Mouse (Mus musculus): ENCODE measurements around the gene Igf2bp3.
"Not testable (repeated sequence)": the region's sequence is repeated elsewhere in the genome, so short reads cannot be mapped to it uniquely, and the experiment has no call there.

Gene Igf2bp3

DNA sequence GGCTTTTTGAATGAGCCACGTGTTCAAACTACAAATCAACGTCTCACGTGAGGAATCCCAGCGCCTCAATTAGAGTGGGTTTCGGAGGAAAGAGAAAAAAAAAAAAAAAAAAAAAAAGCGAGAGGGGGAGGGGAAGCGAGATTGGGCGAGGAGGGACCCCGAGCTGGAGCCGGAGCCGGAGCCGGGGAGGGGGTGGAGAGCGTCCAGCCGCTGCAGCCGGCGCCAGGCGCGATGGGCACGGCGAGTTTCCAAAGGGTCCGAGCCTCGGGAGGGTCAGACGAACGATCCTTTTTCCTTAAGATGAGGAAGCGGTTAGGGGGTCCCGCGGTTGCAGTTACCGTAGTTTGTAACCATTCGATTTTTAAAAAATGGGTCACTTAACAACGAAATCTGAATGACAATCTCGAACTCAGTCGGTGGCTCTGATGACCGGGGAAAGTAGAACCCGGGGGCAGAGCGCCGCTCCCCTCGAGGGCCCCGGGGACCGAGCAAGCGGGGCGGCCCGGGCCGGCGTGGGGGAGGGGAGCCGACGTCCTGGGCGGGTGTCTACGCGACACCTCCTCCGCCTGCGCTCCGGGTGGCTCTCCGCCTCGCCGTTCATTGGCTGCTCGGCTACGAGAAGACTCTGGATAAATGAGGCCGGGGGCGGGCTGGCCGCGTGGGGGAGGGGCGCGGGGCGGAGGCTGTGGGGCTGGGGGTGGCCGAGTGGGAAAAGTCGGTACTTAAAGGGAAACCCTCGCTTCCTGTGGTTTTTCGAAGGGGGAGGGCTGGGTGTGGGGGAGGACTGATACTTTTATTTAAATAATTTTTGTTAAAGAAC, at the start of gene Igf2bp3:
Gene Igf2bp3 (minus strand): TSS at position 30 of the 820 bp plus-strand sequence.
- in situ Hi-C loops (cut with MboI, MseI), result loop anchor here (25.0 kb wide), 2 partner anchors 1453 to 1553 kb away; no protein-coding TSS in a partner anchor

DNA sequence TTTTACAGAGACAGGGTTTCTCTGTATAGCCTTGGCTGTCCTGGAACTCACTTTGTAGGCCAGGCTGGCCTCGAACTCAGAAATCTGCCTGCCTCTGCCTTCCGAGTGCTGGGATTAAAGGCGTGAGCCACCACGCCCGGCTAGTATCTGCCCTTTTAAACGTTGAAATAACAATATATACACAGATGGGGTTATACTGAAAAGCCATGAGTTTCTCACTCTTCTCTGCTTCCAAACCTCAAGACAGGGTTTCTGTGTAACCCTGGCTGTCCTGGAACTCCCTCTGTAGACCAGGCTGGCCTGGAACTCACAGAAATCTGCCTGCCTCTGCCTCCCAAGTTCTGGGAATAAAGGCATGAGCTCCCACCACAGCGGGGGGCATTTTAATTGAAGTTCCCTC, 49.7 kb upstream of the Igf2bp3 start:
- in situ Hi-C loops (cut with MboI, MseI), result not testable (repeated sequence)

DNA sequence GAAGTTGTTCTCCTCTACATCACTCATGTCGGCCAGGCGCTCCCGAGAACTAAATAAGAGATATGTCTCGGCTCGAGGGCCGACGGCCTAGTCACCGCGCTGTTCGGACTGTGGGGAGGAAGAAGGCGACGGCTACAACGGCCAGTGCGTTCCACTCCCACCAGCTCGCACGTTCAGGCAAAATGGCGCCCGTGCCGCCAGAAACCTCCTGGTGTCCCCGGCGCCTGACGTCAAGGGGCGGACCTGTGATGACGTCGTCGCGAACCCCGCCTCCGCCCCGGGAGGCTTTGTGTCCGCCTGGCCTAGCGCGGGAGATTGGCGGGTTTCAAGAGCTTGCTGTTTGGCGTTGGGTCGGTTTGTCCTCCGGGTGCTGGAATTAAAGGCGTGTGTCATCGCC, 49.1 kb upstream of the Igf2bp3 start, which contains the start of gene Tra2a:
Gene Tra2a (minus strand): TSS at position 187 of the 397 bp plus-strand sequence.
- in situ Hi-C loops (cut with MboI, MseI), result no loop called here

DNA sequence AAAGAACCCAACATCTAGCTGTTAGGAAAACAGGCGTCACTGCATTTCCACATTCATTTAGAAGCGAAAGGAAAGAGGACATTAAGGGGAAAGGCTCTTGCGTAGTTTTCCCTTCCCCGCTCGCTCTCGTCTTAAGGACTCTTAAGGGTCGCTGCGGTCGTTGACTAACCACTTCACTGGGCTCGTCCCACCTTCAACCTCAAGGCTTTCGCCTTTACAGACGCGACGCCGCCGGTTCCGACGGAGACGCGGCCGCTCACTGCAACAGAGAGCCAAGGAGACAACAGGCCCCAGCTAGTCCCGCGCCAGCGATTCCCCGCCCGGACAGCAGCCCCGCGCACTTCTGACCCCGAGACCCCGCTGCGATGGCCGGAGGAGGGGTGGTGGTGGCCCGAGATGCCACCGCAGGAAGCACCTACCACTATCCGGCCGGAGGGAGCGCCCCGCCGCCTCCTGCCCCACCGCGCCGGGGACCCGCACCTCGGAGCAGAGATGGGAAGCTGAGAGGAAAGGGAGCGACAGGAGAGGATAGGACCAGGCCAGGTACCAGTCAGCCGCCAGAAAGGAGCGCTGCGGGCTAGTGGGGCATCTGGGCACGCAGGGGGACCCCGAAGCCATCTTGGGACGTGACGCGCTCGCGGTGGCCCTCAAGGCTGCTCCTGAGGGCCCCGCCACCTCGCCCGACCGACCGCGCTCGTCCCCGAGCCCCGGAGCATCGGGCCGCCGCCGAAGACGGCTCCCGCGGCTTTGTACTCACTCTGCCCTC, 48.5 kb upstream of the Igf2bp3 start:
- in situ Hi-C loops (cut with MboI, MseI), result no loop called here

DNA sequence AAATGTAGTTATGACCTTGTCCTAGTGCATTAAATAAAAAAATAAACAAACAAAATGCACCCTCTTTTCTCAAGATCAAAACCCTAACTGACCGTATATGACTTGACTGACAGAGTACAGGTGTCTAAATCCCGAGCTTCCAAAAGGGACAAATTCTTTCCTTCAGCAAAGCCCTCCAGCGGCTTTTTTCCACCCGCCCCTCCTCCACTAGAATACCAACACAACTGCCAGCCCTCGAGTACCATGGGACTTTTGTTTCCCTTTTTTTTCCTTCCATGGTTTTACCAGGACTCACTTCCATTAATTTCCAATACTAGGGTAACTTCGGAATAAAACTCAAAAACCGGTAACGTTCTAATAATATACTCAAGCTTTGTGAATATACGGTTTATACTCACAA, 47.7 kb upstream of the Igf2bp3 start:
- in situ Hi-C loops (cut with MboI, MseI), result no loop called here

DNA sequence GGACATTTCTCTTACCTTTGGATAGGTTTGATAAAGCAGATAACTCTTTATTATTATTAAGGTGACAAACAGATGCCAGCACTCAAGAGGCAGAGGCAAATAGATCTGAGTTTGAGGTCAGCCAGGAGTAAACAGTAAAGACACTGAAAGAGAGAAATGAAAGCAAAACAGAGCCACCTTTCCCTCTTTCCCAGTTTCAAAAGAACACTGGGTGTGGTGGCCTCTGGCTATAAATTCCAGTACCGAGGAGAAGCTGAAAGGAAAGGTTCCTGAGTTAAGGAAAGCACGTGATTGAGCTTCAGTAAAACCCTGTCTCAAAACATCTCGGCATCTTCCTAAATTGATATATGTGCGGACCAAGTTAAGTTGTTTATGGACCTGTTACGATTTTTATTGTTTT, 45.0 kb upstream of the Igf2bp3 start:
- in situ Hi-C loops (cut with MboI, MseI), result no loop called here

DNA sequence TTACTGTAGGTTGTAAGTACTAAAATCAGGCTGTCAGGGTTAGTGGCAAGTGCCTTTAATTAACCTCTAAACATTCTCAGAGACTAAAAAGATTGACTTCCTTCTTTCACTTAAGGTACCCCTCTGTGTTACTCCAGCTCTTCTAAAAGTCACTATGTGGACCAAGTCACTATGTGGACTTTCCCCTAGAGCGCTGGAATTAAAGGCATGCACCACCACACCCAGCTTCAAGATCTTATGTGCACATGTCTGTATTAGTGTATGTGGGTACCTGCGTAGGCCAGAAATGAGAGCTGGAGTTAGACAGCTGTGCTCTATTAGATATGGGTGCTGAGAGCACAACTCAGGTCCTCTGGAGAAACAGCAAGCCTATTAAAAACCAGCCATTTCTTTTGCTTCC, 43.1 kb upstream of the Igf2bp3 start:
- in situ Hi-C loops (cut with MboI, MseI), result no loop called here

DNA sequence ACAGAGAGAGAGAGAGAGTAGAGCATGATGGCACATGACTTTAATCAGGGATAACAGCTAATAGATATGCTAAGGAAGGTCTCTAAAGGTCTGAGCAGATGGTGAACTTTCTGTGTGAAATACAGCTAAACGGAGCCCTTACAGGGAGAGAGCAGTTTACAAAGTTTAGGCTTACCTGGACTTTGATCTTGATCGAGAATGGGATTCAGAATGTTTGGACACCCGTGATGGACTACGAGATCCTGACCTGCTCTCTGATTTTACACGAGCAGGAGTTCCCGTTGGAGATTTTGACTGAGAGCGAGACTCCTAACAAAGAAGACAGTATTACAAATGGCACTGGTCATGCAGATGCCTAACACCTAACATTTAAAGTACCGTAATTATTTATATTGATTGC, 37.5 kb upstream of the Igf2bp3 start:
- in situ Hi-C loops (cut with MboI, MseI), result no loop called here

DNA sequence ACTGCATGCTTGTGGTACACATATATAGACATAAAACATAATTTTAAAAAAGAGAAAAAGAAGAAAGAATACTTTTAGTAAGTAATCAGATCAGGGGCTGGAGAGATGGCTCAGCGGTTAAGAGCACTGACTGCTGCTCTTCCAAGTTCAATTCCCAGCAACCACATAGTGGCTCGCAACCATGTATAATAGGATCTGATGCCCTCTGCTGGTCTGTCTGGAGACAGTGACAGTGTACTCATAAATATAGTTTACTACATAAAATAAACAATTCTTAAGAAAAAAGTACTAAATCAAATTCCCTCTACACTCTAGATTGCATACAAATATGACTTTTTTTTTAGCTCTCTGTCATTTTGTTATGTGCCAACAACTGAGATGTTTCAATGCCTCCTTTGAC, 36.4 kb upstream of the Igf2bp3 start:
- in situ Hi-C loops (cut with MboI, MseI), result no loop called here

DNA sequence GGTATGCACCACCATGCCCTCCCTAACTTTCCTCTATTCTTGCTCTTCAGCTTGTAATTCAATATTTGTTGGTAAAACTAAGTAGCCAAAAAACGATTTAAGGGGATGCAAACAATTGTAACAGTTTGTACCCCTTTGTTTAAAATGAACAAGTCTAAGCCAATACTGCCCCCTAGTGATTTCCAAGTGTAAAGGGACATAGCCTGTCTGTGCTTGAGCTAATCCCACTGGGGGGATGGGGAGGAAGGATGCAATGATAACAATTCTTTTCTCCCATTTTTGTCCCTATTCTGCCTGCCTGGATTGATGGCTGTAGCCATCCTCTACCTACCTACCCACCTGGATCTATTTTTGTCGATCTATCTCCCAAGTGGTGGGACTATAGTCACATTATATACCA, 32.5 kb upstream of the Igf2bp3 start:
- in situ Hi-C loops (cut with MboI, MseI), result no loop called here

DNA sequence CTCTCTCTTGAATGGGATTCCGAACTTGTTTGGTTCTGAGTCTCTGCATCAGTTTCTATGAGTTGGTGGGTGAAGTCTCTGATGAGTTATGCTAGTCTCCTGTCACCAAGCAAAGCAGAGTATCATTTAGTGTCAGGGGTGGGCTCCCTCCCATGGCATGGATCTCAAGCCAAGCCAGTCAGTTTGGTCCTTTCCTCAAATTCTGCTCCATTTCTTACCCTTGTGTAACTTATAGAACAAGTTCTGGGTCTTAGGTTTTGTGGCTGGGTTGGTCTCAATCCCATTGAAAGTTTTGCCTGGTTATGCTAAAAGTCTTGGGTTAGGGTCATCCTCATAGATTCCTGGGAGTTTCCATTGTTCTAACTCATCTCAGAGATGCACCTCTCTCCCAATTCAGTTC, 27.6 kb upstream of the Igf2bp3 start:
- in situ Hi-C loops (cut with MboI, MseI), result no loop called here

DNA sequence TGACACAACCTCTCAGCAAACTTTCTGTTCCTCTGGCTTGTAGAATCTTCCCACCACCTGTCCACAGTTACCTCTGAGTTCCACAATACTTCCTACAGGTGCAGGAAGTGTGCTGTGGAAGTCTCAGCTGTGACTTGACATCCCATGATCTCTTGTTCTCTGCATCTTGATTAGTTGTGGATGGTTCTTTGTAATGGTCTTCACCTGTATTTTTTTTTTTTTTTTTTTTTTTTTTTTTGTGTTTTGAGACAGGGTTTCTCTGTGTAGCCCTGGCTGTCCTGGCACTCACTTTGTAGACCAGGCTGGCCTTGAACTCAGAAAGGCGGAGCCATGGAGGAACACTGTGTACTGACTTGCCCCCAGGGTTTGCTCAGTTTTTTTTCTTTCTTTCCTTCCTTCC, 26.8 kb upstream of the Igf2bp3 start:
- in situ Hi-C loops (cut with MboI, MseI), result no loop called here

DNA sequence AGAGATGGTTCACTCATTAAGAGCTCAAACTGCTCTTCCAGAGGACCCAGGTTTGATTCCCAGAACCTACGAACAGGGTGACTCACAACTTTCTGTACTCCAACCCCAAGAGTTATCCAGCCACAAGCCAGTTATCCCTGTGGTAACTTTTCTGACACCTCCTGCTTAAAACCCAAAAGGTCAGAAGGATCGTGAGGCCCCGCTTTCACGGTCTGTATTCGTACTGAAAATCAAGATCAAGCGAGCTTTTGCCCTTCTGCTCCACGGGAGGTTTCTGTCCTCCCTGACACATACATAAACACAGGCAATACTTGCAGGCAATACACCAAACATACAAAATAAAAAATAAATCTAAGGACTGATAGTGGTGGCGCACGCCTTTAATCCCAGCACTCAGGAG, 21.6 kb upstream of the Igf2bp3 start:
- in situ Hi-C loops (cut with MboI, MseI), result loop anchor here in 1 of 2 experiments (5.0 kb wide), 1 partner anchor 194 kb away; no protein-coding TSS in a partner anchor

DNA sequence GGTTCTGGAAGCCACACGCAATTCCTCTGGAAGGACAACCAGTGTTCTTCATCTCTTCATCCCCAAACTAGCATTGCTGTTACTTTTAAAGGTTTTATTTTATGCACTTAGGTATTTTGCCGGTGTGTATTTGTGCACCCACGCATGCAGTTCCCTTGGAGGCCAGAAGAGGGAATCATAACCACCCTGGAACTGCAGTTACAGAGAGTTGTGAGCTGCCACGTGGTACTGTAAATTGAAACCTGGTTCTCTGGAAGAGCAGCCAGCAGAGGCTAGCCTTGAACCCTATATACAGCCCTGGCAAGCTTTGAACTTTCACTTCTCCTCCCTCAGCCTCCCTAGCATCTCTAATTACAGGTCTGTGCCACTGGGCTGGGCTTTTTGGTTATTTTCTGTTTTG, 18.6 kb upstream of the Igf2bp3 start:
- in situ Hi-C loops (cut with MboI, MseI), result loop anchor here in 1 of 2 experiments (5.0 kb wide), 1 partner anchor 176 kb away; no protein-coding TSS in a partner anchor

DNA sequence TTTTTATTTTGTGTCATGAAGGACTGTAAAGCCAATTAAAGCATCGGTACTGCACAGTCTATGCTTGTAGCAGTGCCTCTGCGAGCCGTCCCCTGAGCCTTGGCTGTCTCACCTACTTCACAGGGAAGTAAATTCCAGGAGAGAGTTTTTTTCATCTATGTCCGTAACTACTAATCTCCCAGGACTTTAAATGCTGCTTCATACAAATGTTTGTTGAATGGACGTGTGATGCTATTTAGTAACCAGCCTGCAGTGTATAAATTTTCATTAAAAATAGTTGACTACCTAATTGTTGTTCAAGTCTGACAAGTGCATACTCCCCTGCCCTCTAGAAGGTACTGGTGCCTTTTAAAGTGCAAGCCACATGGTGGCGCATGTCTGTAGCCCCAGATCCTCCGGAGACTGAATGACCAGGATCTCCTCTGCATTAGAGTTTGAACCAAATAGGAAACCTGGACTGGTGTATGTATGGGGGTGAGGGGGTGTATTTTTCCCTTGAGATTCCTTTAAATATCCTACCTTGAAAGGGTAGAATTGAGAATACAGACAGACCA, 13.4 kb upstream of the Igf2bp3 start:
- in situ Hi-C loops (cut with MboI, MseI), result no loop called here

DNA sequence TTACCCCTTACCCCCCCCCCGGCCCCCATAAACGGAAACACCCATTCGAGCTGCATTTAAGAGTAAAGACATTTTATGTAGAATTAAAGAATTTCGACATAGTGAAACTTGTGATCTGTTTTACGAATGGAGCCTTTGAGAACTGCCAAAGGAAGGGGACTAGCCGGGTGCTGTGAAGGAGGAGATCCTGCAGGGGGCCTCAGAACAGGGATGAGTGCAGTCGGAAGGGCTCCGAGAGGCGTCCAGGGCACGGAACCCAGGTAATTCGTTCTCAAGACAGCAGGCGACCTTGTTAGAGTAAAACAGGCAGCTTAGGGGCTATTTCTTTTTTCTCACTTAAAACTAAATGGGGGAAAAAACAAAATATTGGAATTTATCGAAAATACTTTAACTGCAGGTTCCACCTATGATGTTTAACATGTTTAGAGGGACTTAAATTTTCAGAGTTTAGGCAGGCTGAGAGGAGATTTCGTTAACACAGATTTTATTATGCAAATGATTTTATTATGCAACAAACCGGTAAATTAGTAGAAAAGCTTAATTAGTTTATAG, 12.5 kb upstream of the Igf2bp3 start:
- in situ Hi-C loops (cut with MboI, MseI), result no loop called here

DNA sequence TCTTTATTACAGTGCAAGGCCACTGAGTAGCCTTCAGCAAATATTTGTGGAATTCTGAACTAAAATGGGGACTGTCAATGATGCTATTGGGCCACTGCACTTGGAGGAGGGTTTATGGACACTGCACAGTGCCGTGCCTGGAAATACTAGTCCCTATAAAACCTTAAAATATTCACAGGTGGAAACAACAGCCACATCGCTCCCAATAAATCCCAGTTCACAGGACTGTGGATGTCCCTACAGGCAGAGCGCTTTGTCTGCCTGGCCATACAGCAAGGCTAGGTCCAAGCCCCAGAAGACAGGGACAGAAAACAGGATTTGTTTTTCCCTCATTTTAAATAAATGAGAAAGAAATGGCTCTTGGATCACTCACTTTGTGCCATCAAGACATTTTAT, 11.0 kb upstream of the Igf2bp3 start:
- in situ Hi-C loops (cut with MboI, MseI), result no loop called here

DNA sequence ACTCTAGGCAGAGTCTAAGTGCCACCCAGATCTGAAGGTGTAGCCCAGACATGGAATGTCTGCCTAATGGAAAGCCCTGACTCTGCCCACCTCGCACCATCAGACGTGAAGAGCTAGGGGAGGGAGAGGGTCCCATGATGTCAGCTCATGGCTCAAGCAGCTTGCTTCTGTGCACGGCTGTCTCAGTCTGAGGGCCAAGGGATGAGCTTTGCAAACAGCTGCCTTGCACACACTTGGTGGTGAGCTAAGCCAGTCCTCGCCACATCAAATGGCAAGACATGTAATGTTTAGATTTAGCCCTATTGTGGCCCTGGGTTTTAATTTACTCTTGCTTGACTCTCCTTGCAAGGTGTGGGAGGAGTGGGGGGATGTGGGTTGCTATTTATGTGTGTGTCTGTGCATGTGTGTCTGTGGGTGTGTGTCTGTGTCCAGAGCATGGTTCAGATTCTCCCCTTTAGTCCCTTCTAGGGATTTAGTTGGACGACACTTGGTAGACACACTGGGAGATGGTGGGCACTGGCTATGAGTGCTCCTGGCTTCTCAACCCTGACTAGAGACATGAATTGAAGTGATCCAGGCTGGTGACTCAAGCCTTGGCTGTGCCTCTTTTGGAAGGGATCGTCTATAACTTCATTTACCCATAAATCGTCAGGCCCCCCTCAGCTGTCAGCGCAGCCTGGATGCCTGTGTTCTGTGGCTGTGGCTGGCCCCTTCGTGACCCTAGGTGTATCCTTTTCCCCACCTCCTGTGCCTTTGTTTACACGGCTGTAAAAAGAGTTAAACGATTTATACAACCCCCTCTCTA, 10.4 kb upstream of the Igf2bp3 start:
- in situ Hi-C loops (cut with MboI, MseI), result loop anchor here (25.0 kb wide), 2 partner anchors 1463 to 1563 kb away; no protein-coding TSS in a partner anchor

DNA sequence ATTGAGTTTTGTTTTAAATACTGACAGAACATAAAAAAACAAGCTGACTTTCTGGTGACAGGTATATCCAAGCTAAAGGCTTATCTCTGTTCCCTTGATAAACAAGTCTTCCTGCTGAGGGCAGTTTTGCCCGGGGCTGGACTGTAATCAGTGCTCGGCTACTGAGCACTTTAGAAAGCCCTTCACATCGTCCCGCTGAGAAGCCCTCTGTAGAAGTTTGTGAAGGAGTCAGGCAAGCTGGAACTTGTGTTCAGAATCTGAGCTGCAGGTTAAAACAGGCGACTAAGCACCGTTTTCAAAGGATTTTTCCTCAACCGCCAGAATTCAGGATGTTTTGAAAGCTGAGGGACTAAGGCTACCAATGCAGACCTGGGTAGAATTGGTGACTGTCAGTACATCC, 7.1 kb upstream of the Igf2bp3 start:
- in situ Hi-C loops (cut with MboI, MseI), result loop anchor here (25.0 kb wide), 2 partner anchors 1460 to 1560 kb away; no protein-coding TSS in a partner anchor

DNA sequence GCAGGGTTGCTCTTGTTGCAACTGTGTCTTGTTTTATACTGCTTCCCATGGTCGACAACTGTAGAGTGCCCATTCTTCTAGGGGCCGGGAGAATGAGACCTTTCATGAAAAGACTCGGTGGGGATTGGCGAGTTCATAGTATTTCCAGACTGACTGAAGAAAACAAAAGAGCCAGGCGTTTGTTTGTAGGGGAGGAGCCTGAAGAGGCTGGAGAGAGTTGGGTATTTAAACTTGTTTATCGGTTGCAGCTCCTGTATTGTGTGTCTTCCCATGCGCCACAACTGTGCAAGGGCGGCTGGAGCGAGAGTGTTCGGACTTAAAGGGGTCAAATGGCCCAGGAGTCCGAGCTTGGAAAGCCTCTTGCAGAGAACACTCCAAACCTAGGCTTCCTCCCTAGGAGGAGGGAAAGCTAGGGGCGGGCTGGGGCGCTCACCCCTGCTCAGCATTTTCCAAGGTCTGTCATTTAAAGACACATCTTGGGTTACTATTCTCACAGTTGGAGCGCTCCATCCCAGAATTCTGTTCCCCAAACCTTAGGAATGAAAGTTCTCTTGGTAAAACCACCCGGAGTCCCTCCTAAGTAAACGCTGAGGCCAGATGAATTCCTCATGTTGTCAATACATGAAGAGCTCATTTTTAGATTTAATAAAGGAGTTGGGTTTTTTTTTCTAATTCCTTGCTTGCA, 5.3 kb upstream of the Igf2bp3 start:
- in situ Hi-C loops (cut with MboI, MseI), result loop anchor here (25.0 kb wide), 2 partner anchors 1458 to 1558 kb away; no protein-coding TSS in a partner anchor

All from T-helper 17 cell (primary cell).